Mouse (Mus musculus): ENCODE results near the gene Sctr. TPM values are rescaled to one million over a fixed set of nuclear protein-coding genes. Genes with fewer than 3 reads are reported as not detected.

Sctr gene
- not detected for polyA plus RNA-seq (2014; fragmentation: Illumina TruSeq; extraction: RNeasy Lipid Tissue Mini Kit (QIAGEN cat#74804); ENCODE audit: low read depth, low replicate concordance)

DNA sequence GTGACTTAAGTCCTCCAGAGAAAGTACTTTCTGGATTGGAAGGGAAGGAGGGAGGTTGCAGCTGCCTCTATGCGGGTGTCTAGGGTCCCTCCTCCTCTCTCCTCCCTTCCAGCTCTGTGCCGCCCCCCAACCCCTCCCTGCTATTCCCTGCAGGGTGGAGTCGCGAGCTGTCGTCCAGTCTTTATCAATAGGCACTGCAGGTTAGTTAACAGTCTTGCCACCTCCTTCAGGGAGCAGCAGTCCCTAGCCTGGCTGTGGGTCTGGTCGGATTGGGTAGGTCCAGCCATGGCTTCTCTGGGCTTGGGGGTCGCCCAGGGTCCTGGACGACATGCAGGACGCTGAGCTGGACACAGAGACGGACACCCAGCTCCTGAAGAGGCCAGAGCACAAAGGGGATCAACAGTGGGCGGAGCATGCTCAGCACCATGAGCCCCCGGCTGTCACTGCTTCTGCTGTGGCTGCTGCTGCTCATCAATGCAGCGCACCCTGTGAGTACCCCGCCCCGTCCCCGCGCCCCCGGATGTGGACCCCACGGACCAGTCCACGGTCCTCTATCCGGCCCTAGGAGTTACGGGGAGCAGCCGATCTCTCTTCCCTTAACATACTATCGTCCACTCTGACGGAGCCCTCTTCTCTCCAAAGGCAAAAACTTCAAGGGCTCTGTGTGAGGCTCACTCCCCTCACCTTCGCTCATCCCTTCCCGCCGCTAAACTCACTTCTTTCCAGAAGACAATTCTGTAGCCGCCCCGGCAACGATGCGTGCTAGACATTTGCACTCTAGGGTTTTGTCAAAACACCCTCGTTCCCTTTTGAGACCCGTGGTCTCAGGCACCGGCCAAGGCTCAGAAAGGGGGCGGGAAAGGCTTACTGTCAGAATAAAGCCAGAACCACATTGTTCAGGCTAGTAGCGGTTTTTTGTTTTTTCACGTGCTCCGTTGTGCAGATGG, at the start of gene Sctr:
Gene Sctr, plus strand, starts transcription at position 51 of the 947 bp plus-strand sequence.

GRCm38 (mm10) chr1:119996798-119997581, 9.7 kb upstream of the Sctr start, which contains the start of gene Cfap221:
Gene Cfap221 (minus strand): TSS chr1:119997234.

GRCm38 (mm10) chr1:120073519-120074306, 67.0 kb downstream of the Sctr start, which contains the start of gene Tmem37:
Gene Tmem37 (minus strand): TSS chr1:120074074.

Other genes starting within 250 kb of the Sctr start
- gene Ptpn4, start 169.3 kb upstream of the Sctr start, polyA plus RNA-seq (2014; fragmentation: Illumina TruSeq; extraction: RNeasy Lipid Tissue Mini Kit (QIAGEN cat#74804); ENCODE audit: low read depth, low replicate concordance) = 7.1 TPM
- 4.1 TPM for gene Tmem177, start 93.7 kb upstream of the Sctr start, polyA plus RNA-seq (2014; fragmentation: Illumina TruSeq; extraction: RNeasy Lipid Tissue Mini Kit (QIAGEN cat#74804); ENCODE audit: low read depth, low replicate concordance)
- gene Cfap221, start 9.7 kb upstream of the Sctr start, polyA plus RNA-seq (2014; fragmentation: Illumina TruSeq; extraction: RNeasy Lipid Tissue Mini Kit (QIAGEN cat#74804); ENCODE audit: low read depth, low replicate concordance) = not detected
- 5.9 TPM for gene Tmem37, start 67.2 kb downstream of the Sctr start, polyA plus RNA-seq (2014; fragmentation: Illumina TruSeq; extraction: RNeasy Lipid Tissue Mini Kit (QIAGEN cat#74804); ENCODE audit: low read depth, low replicate concordance)
- gene Dbi, start 114.2 kb downstream of the Sctr start, polyA plus RNA-seq (2014; fragmentation: Illumina TruSeq; extraction: RNeasy Lipid Tissue Mini Kit (QIAGEN cat#74804); ENCODE audit: low read depth, low replicate concordance) = 1,523 TPM
- gene 3110009E18Rik, start 114.3 kb downstream of the Sctr start, polyA plus RNA-seq (2014; fragmentation: Illumina TruSeq; extraction: RNeasy Lipid Tissue Mini Kit (QIAGEN cat#74804); ENCODE audit: low read depth, low replicate concordance) = 3.3 TPM